Mouse (Mus musculus): Measurements from ENCODE around the gene Dab2.

- no peak for TF ChIP-seq CTCF (IDR thresholded peaks at IDR 0.05; ENCODE audit: borderline replicate concordance, insufficient read depth, low read length)
- no peak for TF ChIP-seq POLR2A (IDR thresholded peaks at IDR 0.05; ENCODE audit: low read depth, low read length)
Measured at GRCm38 (mm10) chr15:6463361-6463923, 163.9 kb downstream of the Dab2 start.

Measured in embryonic fibroblast, embryonic 13.5 days (primary cell).